Mouse (Mus musculus) liver, embryonic 15.5 days (tissue): ENCODE data around the gene Pts. TPM values are rescaled to one million over a fixed set of nuclear protein-coding genes. Genes with fewer than 3 reads are reported as not detected.
A peak's percentile ranks its signal among the peaks of the same experiment; 100 is the strongest.

Experiments used
- ATAC-seq: fragments of 200-750 bp; cut with Nextera tagmentation; 2 replicates; pipeline ENCODE4 v1.8.0; 2017; ENCODE audit warnings: moderate number of reproducible peaks, mild to moderate bottlenecking, moderate library complexity; ENCODE audit not compliant: insufficient read depth
- H3K27ac ChIP-seq: fragments of 300-500 bp; sonication (generic); replicated peaks from 2 replicates; pipeline ENCODE4 v1.5.1; 2015; ENCODE audit warnings: mild to moderate bottlenecking, inconsistent platforms
- H3K27me3 ChIP-seq: fragments of 300-500 bp; sonication (generic); 2 replicates; pipeline ENCODE4 v1.6.1; 2015; ENCODE audit warnings: mild to moderate bottlenecking, inconsistent platforms
- H3K36me3 ChIP-seq: fragments of 300-500 bp; sonication (generic); replicated peaks from 2 replicates; pipeline ENCODE4 v1.6.1; 2015; ENCODE audit warnings: moderate library complexity, mild to moderate bottlenecking, inconsistent platforms
- H3K4me1 ChIP-seq: fragments of 300-500 bp; sonication (generic); replicated peaks from 2 replicates; pipeline ENCODE4 v1.6.1; 2015; ENCODE audit warnings: inconsistent platforms
- H3K4me2 ChIP-seq: fragments of 300-500 bp; sonication (generic); 2 replicates; pipeline ENCODE4 v1.6.1; 2015; ENCODE audit warnings: moderate library complexity, mild to moderate bottlenecking, inconsistent platforms
- H3K4me3 ChIP-seq: fragments of 300-500 bp; sonication (generic); replicated peaks from 2 replicates; pipeline ENCODE4 v1.5.1; 2015; ENCODE audit warnings: mild to moderate bottlenecking, inconsistent platforms
- H3K9ac ChIP-seq: fragments of 300-500 bp; sonication (generic); 2 replicates; pipeline ENCODE4 v1.6.1; 2015; ENCODE audit warnings: moderate library complexity, mild to moderate bottlenecking, inconsistent platforms
- H3K9me3 ChIP-seq: fragments of 300-500 bp; sonication (generic); replicated peaks from 2 replicates; pipeline ENCODE4 v1.6.1; 2016; ENCODE audit warnings: inconsistent platforms
- WGBS: fragments of 180-500 bp; shearing (Covaris S2); methylation state at CpG from one replicate; pipeline ENCODE4 v1.1.7; 2015; ENCODE audit warnings: mixed read lengths; ENCODE audit not compliant: insufficient replicate concordance; 5-methylcytosine and 5-hydroxymethylcytosine counted together
- polyA plus RNA-seq: library from polyadenylated mRNA; unstranded; fragments of >200 nt; fragmentation: Nextera tagmentation; extraction: Ambion mirVana; gene quantifications from 2 replicates; pipeline ENCODE4 v1.2.1, GENCODE M21; 2015

The Pts gene
- polyA plus RNA-seq, 1 experiment from 2014 or later, result 36.1 TPM

GRCm38 (mm10) chr9:50490836-50491235 lies 37.7 kb downstream of the Pts start:
- H3K4me3 ChIP-seq, result no peak overlapping the region
- H3K4me2 ChIP-seq, result no peak overlapping the region
- no peak overlapping the region for H3K9ac ChIP-seq
- H3K27me3 ChIP-seq, result no peaks in the 10 kb centered on the region
- ATAC-seq, result no peak; the same call in 1 of the 2 replicates
- H3K4me1 ChIP-seq, result peaks cover 9% of the 10 kb centered on the region
- H3K36me3 ChIP-seq, result no peaks in the 10 kb centered on the region
- H3K9me3 ChIP-seq, result no peaks in the 10 kb centered on the region
- H3K27ac ChIP-seq, result no peak overlapping the region

GRCm38 (mm10) chr9:50485521-50485920 lies 43.0 kb downstream of the Pts start:
- Histone ChIP-seq H3K4me1 (no peaks in the 10 kb centered on the region), H3K9ac (no peak overlapping the region), H3K27me3 (no peaks in the 10 kb centered on the region), H3K27ac (no peak overlapping the region), H3K4me2 (peak overlapping the region; percentile 33), H3K36me3 (no peaks in the 10 kb centered on the region), H3K4me3 (no peak overlapping the region), H3K9me3 (no peaks in the 10 kb centered on the region)
- no peak for ATAC-seq
- WGBS, result 24% methylated on average over 10 of the region's 10 CpGs

- H3K27me3 ChIP-seq, result no peaks in the 10 kb centered on the region
- no peak overlapping the region for H3K27ac ChIP-seq
- H3K4me3 ChIP-seq, result no peak overlapping the region
- WGBS, result 35% methylated on average over 8 of the region's 8 CpGs
- ATAC-seq, result no peak
- no peak overlapping the region for H3K4me2 ChIP-seq
- H3K36me3 ChIP-seq, result no peaks in the 10 kb centered on the region
- no peak overlapping the region for H3K9ac ChIP-seq
- H3K9me3 ChIP-seq, result no peaks in the 10 kb centered on the region
- H3K4me1 ChIP-seq, result peaks cover 6% of the 10 kb centered on the region; the same call in 1 of the 2 replicates
These were observed 45.8 kb downstream of the Pts start for GRCm38 (mm10) chr9:50482743-50483142.

- Histone ChIP-seq H3K4me1 (peaks cover 6% of the 10 kb centered on the region; the same call in 1 of the 2 replicates), H3K4me2 (peak overlapping the region; percentile 18), H3K27me3 (no peaks in the 10 kb centered on the region), H3K9ac (no peak overlapping the region), H3K4me3 (no peak overlapping the region), H3K27ac (peak overlapping the region; percentile 67), H3K9me3 (no peaks in the 10 kb centered on the region), H3K36me3 (no peaks in the 10 kb centered on the region)
- 24% methylated on average over 8 of the region's 8 CpGs for WGBS
- ATAC-seq, result no peak
These were observed 49.0 kb downstream of the Pts start for GRCm38 (mm10) chr9:50479476-50479875.

GRCm38 (mm10) chr9:50478826-50479225 lies 49.7 kb downstream of the Pts start:
- Histone ChIP-seq H3K27ac (peak overlapping the region; percentile 67), H3K36me3 (no peaks in the 10 kb centered on the region), H3K4me1 (peaks cover 6% of the 10 kb centered on the region; the same call in 1 of the 2 replicates), H3K9ac (no peak overlapping the region), H3K4me3 (no peak overlapping the region), H3K4me2 (peak overlapping the region; percentile 18), H3K9me3 (no peaks in the 10 kb centered on the region), H3K27me3 (no peaks in the 10 kb centered on the region)
- WGBS, result 13% methylated on average over 5 of the region's 5 CpGs
- ATAC-seq, result no peak

GRCm38 (mm10) chr9:50477270-50477669 lies 51.3 kb downstream of the Pts start:
- Histone ChIP-seq H3K9me3 (no peaks in the 10 kb centered on the region), H3K27ac (no peak overlapping the region), H3K27me3 (no peaks in the 10 kb centered on the region), H3K9ac (no peak overlapping the region), H3K36me3 (no peaks in the 10 kb centered on the region), H3K4me2 (no peak overlapping the region), H3K4me1 (peaks cover 6% of the 10 kb centered on the region; the same call in 1 of the 2 replicates), H3K4me3 (no peak overlapping the region)
- WGBS, result 68% methylated on average over 9 of the region's 9 CpGs
- no peak for ATAC-seq

GRCm38 (mm10) chr9:50476651-50477050 lies 51.9 kb downstream of the Pts start:
- Histone ChIP-seq H3K4me3 (no peak overlapping the region), H3K9ac (no peak overlapping the region), H3K9me3 (no peaks in the 10 kb centered on the region), H3K4me1 (peaks cover 6% of the 10 kb centered on the region), H3K4me2 (no peak overlapping the region), H3K27ac (no peak overlapping the region), H3K27me3 (no peaks in the 10 kb centered on the region), H3K36me3 (no peaks in the 10 kb centered on the region)
- no peak for ATAC-seq
- 54% methylated on average over 7 of the region's 7 CpGs for WGBS

GRCm38 (mm10) chr9:50475745-50476144 lies 52.8 kb downstream of the Pts start:
- Histone ChIP-seq H3K27ac (no peak overlapping the region), H3K4me1 (peaks cover 15% of the 10 kb centered on the region), H3K9me3 (no peaks in the 10 kb centered on the region), H3K36me3 (no peaks in the 10 kb centered on the region), H3K4me3 (no peak overlapping the region), H3K9ac (no peak overlapping the region), H3K27me3 (no peaks in the 10 kb centered on the region), H3K4me2 (no peak overlapping the region)
- whole genome bisulfite sequencing, result 69% methylated on average over 8 of the region's 8 CpGs
- no peak for ATAC-seq

GRCm38 (mm10) chr9:50475318-50475717 lies 53.2 kb downstream of the Pts start:
- WGBS, result 65% methylated on average over 7 of the region's 7 CpGs

More at GRCm38 (mm10) chr9:50475318-50475717, 53.2 kb downstream of the Pts start:
- no peaks in the 10 kb centered on the region for H3K27me3 ChIP-seq
- no peak overlapping the region for H3K4me2 ChIP-seq
- H3K9ac ChIP-seq, result no peak overlapping the region
- H3K4me1 ChIP-seq, result peaks cover 19% of the 10 kb centered on the region
- no peaks in the 10 kb centered on the region for H3K9me3 ChIP-seq
- no peak overlapping the region for H3K4me3 ChIP-seq
- no peaks in the 10 kb centered on the region for H3K36me3 ChIP-seq
- H3K27ac ChIP-seq, result no peak overlapping the region
- no peak for ATAC-seq

Other genes starting within 250 kb of the Pts start
- 250 and 272 TPM in 2 replicates for gene Rpl10-ps3, start 183.8 kb downstream of the Pts start, polyA plus RNA-seq
- 0.17 and 0.35 TPM in 2 replicates for gene Plet1, start 34.2 kb downstream of the Pts start, polyA plus RNA-seq
- gene Il18, start 26.1 kb upstream of the Pts start, polyA plus RNA-seq, result 10.1 and 11.1 TPM in 2 replicates
- 0.60 and 0.67 TPM in 2 replicates for gene Bco2, start 26.5 kb upstream of the Pts start, polyA plus RNA-seq
- not detected in 2 replicates for gene Tex12, start 32.6 kb upstream of the Pts start, polyA plus RNA-seq
- 296 and 323 TPM in 2 replicates for gene Sdhd, start 75.1 kb upstream of the Pts start, polyA plus RNA-seq
- gene Timm8b, start 75.2 kb upstream of the Pts start, polyA plus RNA-seq, result 130 and 158 TPM in 2 replicates
- 0.75 and 1.0 TPM in 2 replicates for gene Pih1d2, start 88.6 kb upstream of the Pts start, polyA plus RNA-seq
- 5.6 and 7.0 TPM in 2 replicates for gene Nkapd1, start 88.7 kb upstream of the Pts start, polyA plus RNA-seq
- 23.2 and 24.6 TPM in 2 replicates for gene Dlat, start 131.1 kb upstream of the Pts start, polyA plus RNA-seq
- 1.4 and 1.8 TPM in 2 replicates for gene Dixdc1, start 210.8 kb upstream of the Pts start, polyA plus RNA-seq
- 3.9 and 4.1 TPM in 2 replicates for gene 2310030G06Rik, start 217.8 kb upstream of the Pts start, polyA plus RNA-seq
- gene Cryab, start 222.6 kb upstream of the Pts start, polyA plus RNA-seq, result 9.9 and 15.2 TPM in 2 replicates
- gene Hspb2, start 223.6 kb upstream of the Pts start, polyA plus RNA-seq, result 2.1 and 3.5 TPM in 2 replicates
- 8.5 and 10.3 TPM in 2 replicates for gene Fdxacb1, start 239.5 kb upstream of the Pts start, polyA plus RNA-seq
- gene Alg9, start 246.3 kb upstream of the Pts start, polyA plus RNA-seq, result 14.3 and 14.4 TPM in 2 replicates
- gene 1110032A03Rik, start 246.8 kb upstream of the Pts start, polyA plus RNA-seq, result 17.4 and 18.6 TPM in 2 replicates